Mouse (Mus musculus) embryonic facial prominence, embryonic 15.5 days (tissue): ENCODE results near the gene Itga10. TPM values are rescaled to one million over a fixed set of nuclear protein-coding genes. Genes with fewer than 3 reads are reported as not detected.
A peak's percentile ranks its signal among the peaks of the same experiment; 100 is the strongest.

Experiments
- ATAC-seq: fragments of 200-750 bp; cut with Nextera tagmentation; 2 replicates; pipeline ENCODE4 v1.8.0; 2017; ENCODE audit warnings: low read depth, moderate TSS enrichment; ENCODE audit not compliant: insufficient number of reproducible peaks, low FRiP score, low TSS enrichment
- H3K27ac ChIP-seq: fragments of 300-500 bp; sonication (generic); replicated peaks from 2 replicates; pipeline ENCODE4 v1.5.1; 2015; ENCODE audit warnings: mild to moderate bottlenecking, inconsistent platforms
- H3K27me3 ChIP-seq: fragments of 300-500 bp; sonication (generic); 2 replicates; pipeline ENCODE4 v1.6.1; 2015; ENCODE audit warnings: inconsistent platforms
- H3K36me3 ChIP-seq: fragments of 300-500 bp; sonication (generic); 2 replicates; pipeline ENCODE4 v1.6.1; 2015; ENCODE audit warnings: mild to moderate bottlenecking, inconsistent platforms
- H3K4me1 ChIP-seq: fragments of 300-500 bp; sonication (generic); 2 replicates; pipeline ENCODE4 v1.6.1; 2015; ENCODE audit warnings: inconsistent platforms
- H3K4me2 ChIP-seq: fragments of 300-500 bp; sonication (generic); replicated peaks from 2 replicates; pipeline ENCODE4 v1.6.1; 2015; ENCODE audit warnings: mild to moderate bottlenecking, inconsistent platforms
- H3K4me3 ChIP-seq: fragments of 300-500 bp; sonication (generic); replicated peaks from 2 replicates; pipeline ENCODE4 v1.5.1; 2015; ENCODE audit warnings: mild to moderate bottlenecking, inconsistent platforms
- H3K9ac ChIP-seq: fragments of 300-500 bp; sonication (generic); 2 replicates; pipeline ENCODE4 v1.6.1; 2015; ENCODE audit warnings: inconsistent platforms
- H3K9me3 ChIP-seq: fragments of 300-500 bp; sonication (generic); replicated peaks from 2 replicates; pipeline ENCODE4 v1.6.1; 2016; ENCODE audit warnings: inconsistent platforms
- WGBS: fragments of 180-500 bp; shearing (Covaris S2); methylation state at CpG from one replicate; pipeline ENCODE4 v1.1.7; 2015; 5-methylcytosine and 5-hydroxymethylcytosine counted together
- polyA plus RNA-seq: library from polyadenylated mRNA; unstranded; fragments of >200 nt; fragmentation: Nextera tagmentation; extraction: Ambion mirVana; gene quantifications from 2 replicates; pipeline ENCODE4 v1.2.1, GENCODE M21; 2015

Gene Itga10
- 6.3 and 6.9 TPM in 2 replicates for polyA plus RNA-seq

DNA sequence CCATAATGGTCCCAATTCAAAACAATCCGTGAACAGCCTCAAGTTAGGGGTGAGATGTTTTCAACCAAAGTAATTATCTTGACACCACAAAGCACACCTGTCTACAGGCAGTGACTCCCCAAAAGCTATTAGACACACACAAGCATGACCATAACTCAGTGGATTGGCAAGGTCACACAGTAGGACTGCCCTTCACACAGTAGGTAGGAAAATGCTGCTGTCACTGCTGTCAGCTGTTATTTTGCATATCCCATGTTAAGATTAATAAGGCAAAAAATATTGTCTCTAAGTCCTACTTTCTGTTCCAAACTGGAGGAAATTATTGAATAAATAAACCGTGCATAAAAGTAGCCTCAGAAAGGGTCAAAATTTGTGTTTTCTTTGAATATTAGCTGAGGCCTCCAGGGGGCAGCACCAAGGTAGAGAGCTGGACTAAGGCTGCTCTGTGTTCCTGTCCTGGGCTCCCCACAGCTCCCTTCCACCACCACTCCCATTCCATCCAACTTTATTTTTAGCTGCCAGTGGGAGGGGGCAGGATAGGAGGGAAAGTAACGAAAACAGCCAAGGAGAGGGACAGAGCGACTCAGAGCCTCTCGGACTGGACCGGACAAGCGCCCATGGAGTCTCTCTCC, at the start of gene Itga10:
TSS of gene Itga10 (plus strand) at position 567 of the 632 bp plus-strand sequence.
- peak within 1 kb of the TSS; percentile 3; the same call in 1 of the 2 replicates for H3K27ac ChIP-seq
- H3K9ac ChIP-seq: no peak within 1 kb of the TSS
- H3K27me3 ChIP-seq: no peaks in the 10 kb centered on the region
- peak; percentile 81 for ATAC-seq
- no peaks in the 10 kb centered on the region for H3K4me1 ChIP-seq
- peaks cover 29% of the 10 kb centered on the region for H3K36me3 ChIP-seq
- 59% methylated on average over 7 of the region's 7 CpGs for WGBS
- H3K9me3 ChIP-seq: no peaks in the 10 kb centered on the region
- peak within 1 kb of the TSS; percentile 10; the same call in 1 of the 2 replicates for H3K4me3 ChIP-seq
- H3K4me2 ChIP-seq: no peak within 1 kb of the TSS

DNA sequence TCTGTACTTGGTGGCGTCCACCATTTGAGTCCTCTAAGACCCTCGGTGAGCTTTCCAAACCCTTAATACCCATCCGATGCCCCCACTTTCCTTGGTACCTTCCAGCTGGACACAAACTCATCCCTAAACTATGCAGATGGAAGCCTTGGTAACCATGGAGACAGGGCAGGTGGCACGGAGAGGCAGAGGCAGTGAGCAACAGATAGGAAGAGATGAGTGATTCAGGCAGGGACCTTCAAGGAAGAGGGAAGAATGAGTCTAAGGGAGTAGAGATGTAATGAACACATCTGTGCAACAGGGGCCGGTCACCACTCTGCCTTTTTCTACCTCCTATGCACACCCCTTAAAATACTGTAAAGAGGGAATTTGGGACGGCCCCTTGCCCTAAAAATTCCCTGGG, 49.7 kb upstream of the Itga10 start:
- H3K27ac ChIP-seq: no peak overlapping the region
- peaks cover 12% of the 10 kb centered on the region for H3K27me3 ChIP-seq
- ATAC-seq: no peak
- H3K4me3 ChIP-seq: no peak overlapping the region; the same call in 1 of the 2 replicates
- H3K4me1 ChIP-seq: peaks cover 48% of the 10 kb centered on the region
- H3K9me3 ChIP-seq: no peaks in the 10 kb centered on the region
- 23% methylated on average over 6 of the region's 6 CpGs for WGBS
- H3K36me3 ChIP-seq: no peaks in the 10 kb centered on the region
- no peak overlapping the region for H3K9ac ChIP-seq
- H3K4me2 ChIP-seq: peak overlapping the region; percentile 92; the same call in 1 of the 2 replicates

DNA sequence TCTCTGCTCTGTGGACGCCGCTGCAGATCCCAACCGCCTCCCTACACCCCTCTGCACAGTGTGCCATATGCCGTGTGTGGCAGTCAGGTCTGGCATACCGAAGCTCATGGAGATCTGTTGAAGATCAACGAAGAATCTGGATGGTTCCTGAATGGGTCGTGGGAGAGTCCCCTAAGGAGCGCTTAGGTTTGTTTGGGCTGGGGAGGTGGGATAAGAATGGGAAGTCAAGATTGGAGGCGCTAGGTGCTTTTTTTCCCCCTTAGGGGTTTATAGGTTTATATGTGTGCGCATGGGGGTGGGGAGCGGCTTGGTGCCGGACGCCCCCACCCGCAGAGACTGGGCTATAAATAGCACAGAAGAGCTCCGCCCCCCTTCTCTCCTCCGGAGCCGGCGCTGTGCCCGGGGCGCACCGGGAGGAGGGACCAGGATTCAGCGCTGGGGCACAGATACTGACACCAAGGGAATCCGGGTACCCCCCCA, 49.1 kb upstream of the Itga10 start, which contains the start of gene Ankrd34a:
TSS of gene Ankrd34a (plus strand) at position 409 of the 480 bp plus-strand sequence.
- Histone ChIP-seq H3K27ac (peak within 1 kb of the TSS; percentile 58), H3K4me1 (peaks cover 49% of the 10 kb centered on the region)
- WGBS: 2% methylated on average over 17 of the region's 23 CpGs

DNA sequence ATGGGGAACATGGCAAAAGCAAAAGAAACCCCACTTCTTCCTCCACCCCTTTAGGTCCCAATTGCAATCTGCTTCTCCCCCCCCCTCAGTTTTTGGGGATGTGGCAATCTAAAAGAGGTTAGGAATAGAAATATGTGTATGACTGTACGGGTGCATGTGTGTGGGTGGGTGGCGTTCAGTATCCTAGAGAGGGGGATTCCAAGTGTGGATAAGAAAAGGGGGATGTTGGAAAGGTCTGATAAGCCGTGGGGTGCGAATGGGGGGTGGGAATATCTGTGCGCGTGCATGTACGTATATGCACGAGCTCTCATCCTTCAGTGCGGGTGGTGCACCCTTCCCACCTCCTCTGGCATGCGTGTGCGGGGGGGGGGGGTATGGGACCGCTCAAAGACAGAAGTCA, 48.5 kb upstream of the Itga10 start:
- H3K27ac ChIP-seq: peak overlapping the region; percentile 58; the same call in 1 of the 2 replicates
- H3K4me2 ChIP-seq: peak overlapping the region; percentile 92
- no peaks in the 10 kb centered on the region for H3K36me3 ChIP-seq
- H3K9me3 ChIP-seq: no peaks in the 10 kb centered on the region
- peaks cover 49% of the 10 kb centered on the region for H3K4me1 ChIP-seq
- WGBS: 1% methylated on average over 10 of the region's 12 CpGs
- peak overlapping the region; percentile 35 for H3K9ac ChIP-seq
- ATAC-seq: no peak
- peak overlapping the region; percentile 48 for H3K4me3 ChIP-seq
- H3K27me3 ChIP-seq: peaks cover 12% of the 10 kb centered on the region

More for the DNA sequence above, 49.1 kb upstream of the Itga10 start, which contains the start of gene Ankrd34a:
- peak within 1 kb of the TSS; percentile 92 for H3K4me2 ChIP-seq
- no peaks in the 10 kb centered on the region for H3K9me3 ChIP-seq
- no peak for ATAC-seq
- no peaks in the 10 kb centered on the region for H3K36me3 ChIP-seq
- H3K4me3 ChIP-seq: peak within 1 kb of the TSS; percentile 48
- peaks cover 12% of the 10 kb centered on the region for H3K27me3 ChIP-seq
- H3K9ac ChIP-seq: peak within 1 kb of the TSS; percentile 35

DNA sequence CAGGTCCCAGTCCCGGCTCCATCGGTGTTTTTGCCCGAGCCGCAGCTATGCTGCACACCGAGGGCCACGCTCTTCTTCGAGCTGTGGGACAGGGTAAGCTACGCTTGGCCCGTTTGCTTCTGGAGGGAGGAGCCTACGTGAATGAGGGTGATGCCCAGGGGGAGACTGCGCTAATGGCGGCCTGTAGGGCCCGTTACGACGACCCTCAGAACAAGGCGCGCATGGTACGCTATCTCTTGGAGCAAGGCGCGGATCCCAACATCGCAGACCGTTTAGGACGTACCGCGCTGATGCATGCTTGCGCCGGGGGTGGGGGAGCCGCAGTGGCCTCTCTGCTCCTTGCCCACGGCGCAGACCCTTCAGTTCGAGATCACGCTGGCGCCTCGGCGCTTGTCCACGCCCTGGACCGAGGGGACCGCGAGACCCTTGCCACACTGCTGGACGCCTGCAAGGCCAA, 47.9 kb upstream of the Itga10 start:
- H3K4me1 ChIP-seq: peaks cover 49% of the 10 kb centered on the region
- H3K36me3 ChIP-seq: no peaks in the 10 kb centered on the region
- peaks cover 12% of the 10 kb centered on the region for H3K27me3 ChIP-seq
- ATAC-seq: no peak
- peak overlapping the region; percentile 48 for H3K4me3 ChIP-seq
- no peaks in the 10 kb centered on the region for H3K9me3 ChIP-seq
- peak overlapping the region; percentile 35 for H3K9ac ChIP-seq
- under 1% methylated on average over 40 of the region's 40 CpGs for WGBS
- peak overlapping the region; percentile 92 for H3K4me2 ChIP-seq
- H3K27ac ChIP-seq: peak overlapping the region; percentile 58

DNA sequence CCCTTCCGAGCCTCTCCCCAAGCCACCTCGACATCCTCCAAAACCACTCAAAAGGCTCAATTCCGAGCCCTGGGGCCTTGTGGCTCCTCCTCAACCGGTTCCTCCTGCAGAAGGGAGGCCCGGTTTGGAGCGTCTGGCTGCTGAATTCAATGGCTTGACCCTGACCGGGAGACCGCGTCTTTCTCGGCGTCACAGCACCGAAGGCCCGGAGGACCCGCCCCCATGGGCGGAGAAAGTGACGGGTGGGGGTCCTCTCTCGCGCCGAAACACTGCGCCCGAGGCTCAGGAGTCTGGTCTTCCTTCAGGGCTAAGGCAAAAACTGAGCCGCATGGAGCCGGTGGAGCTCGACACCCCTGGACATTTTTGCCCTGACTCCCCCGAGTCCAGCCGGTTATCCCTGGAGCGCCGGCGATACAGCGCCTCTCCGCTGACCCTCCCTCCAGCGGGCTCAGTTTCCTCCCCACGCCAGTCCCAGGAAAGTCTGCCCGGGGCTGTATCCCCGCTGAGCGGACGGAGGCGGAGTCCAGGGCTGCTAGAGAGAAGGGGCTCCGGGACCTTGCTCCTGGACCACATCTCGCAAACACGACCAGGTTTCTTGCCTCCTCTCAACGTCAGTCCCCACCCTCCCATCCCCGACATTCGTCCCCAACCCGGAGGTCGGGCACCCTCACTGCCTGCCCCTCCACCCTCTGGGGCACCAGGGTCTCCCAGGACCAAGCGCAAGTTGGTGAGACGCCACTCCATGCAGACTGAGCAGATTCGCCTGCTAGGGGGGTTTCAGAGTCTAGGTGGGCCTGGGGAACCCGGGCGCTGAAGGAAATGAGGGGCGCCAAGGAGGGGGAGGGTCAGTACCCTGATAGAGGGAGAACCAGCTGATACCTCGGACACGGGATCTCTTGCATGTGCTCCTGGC, 47.0 kb upstream of the Itga10 start:
- WGBS: 1% methylated on average over 52 of the region's 54 CpGs
- H3K4me2 ChIP-seq: peak overlapping the region; percentile 92
- H3K27me3 ChIP-seq: peaks cover 12% of the 10 kb centered on the region
- H3K4me1 ChIP-seq: peaks cover 54% of the 10 kb centered on the region
- H3K36me3 ChIP-seq: no peaks in the 10 kb centered on the region
- no peak for ATAC-seq
- peak overlapping the region; percentile 48 for H3K4me3 ChIP-seq
- peak overlapping the region; percentile 35 for H3K9ac ChIP-seq
- H3K27ac ChIP-seq: peak overlapping the region; percentile 58
- H3K9me3 ChIP-seq: no peaks in the 10 kb centered on the region

DNA sequence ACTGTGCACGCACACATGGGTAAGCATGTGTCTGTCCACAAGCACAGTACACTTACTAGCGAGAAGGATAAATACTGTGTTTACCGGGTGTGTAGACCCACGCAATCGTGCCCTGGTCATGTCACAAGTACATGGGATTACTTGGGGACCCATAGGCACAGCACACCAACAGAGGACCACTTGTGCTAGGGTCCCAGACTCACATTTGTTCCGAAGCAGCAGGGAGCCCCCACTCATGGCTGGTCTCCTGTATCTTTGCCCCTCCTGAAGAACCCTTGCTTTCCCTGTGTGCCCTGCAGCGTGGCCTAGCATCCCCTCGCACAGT, 46.4 kb upstream of the Itga10 start:
- 0 out of 2 replicates have a peak, but pooled peaks cover 3% of the 10 kb centered on the region for H3K36me3 ChIP-seq

DNA sequence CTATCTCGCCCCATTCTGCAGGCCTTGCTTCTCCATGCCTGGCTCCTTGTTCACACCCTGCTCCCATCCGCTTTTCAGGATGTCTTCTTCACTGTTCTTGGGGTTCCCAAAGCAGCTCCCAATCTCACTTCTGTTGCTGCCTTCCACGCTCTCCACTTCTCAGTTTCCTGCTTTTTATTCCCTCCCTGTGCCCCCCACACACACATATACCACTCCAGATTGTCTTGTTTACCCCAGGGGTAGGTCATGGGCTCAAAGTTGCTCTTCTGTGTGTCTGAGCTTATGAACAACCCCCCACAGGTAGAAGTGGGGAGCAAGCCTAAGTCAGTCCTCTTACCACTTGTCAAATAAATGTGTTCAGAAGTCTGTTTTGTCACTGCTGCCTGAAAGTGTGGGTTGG, 46.0 kb upstream of the Itga10 start:
- no peak overlapping the region for H3K4me3 ChIP-seq
- no peaks in the 10 kb centered on the region for H3K9me3 ChIP-seq
- WGBS: 78% methylated on average over 3 of the region's 3 CpGs
- peaks cover 12% of the 10 kb centered on the region for H3K27me3 ChIP-seq
- H3K27ac ChIP-seq: no peak overlapping the region
- H3K4me1 ChIP-seq: peaks cover 64% of the 10 kb centered on the region
- ATAC-seq: no peak
- H3K4me2 ChIP-seq: 0 out of 2 replicates have a peak overlapping the region, but pooled peaks have one; percentile 92
- no peak overlapping the region for H3K9ac ChIP-seq
- H3K36me3 ChIP-seq: 0 out of 2 replicates have a peak, but pooled peaks cover 4% of the 10 kb centered on the region

More for the DNA sequence above, 46.4 kb upstream of the Itga10 start:
- H3K27ac ChIP-seq: no peak overlapping the region
- WGBS: 58% methylated on average over 8 of the region's 8 CpGs
- H3K27me3 ChIP-seq: peaks cover 12% of the 10 kb centered on the region
- peak overlapping the region; percentile 92 for H3K4me2 ChIP-seq
- peaks cover 60% of the 10 kb centered on the region for H3K4me1 ChIP-seq
- H3K9me3 ChIP-seq: no peaks in the 10 kb centered on the region
- ATAC-seq: no peak
- H3K4me3 ChIP-seq: peak overlapping the region; percentile 48; the same call in 1 of the 2 replicates
- H3K9ac ChIP-seq: no peak overlapping the region

DNA sequence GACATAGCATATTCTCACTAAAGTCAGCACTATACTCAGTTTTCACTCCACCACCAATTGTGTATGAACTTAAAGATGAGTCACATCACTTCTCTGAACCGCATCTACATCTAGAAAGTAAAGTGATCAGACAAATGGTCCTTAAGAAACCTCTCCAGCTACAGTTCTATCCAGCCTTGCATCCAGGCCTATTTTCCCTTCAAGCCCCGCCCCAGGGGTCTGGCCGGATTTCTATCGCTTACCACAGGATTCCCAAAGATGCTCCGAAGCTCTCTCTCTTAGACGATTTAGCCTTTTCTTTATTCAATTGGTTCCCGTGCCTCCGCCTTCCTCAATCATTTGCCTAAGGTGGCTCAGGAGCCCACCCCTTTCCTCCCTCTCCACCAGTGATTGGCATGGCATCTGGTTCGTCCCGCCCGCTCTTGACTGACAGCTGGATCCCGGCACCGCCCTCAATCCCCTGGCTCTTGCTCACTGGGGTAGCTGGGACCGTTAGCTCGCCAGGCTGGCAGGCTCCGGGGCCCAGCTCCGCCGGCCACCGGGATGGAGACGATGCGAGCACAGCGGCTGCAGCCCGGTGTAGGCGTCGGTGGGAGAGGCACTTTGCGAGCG, 44.6 kb upstream of the Itga10 start, which contains the start of gene Lix1l:
TSS of gene Lix1l (plus strand) at position 511 of the 612 bp plus-strand sequence.
- Histone ChIP-seq H3K27me3 (peaks cover 8% of the 10 kb centered on the region), H3K27ac (peak within 1 kb of the TSS; percentile 97), H3K4me3 (peak within 1 kb of the TSS; percentile 75), H3K4me1 (peaks cover 66% of the 10 kb centered on the region), H3K9ac (peak within 1 kb of the TSS; percentile 70), H3K9me3 (no peaks in the 10 kb centered on the region), H3K4me2 (peak within 1 kb of the TSS; percentile 55), H3K36me3 (0 out of 2 replicates have a peak, but pooled peaks cover 4% of the 10 kb centered on the region)
- peak; percentile 95 for ATAC-seq
- under 1% methylated on average over 27 of the region's 27 CpGs for WGBS

DNA sequence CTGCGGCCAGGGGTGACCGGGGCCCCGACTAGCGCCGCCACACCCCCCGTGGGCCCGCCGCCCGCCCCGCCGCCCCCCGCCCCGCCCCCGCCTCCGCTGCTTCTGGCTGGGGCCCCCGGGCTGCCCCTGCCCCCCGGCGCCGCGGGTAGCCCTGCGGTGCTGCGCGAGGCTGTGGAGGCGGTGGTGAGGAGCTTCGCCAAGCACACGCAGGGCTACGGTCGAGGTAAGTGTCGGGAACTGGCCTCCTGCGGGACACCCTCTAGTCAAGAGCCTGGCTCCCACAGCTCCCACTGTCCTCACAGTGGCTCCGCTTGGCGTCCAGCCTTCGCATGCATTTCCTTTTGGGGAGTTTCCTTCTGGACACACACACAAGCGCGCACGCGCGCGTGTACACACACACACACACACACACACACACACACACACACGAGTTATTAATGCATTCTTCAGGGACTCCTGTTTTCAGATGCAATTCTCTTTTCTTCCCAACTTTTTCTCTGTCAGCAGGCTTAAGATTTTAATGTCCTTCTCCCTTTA, 44.1 kb upstream of the Itga10 start:
- ATAC-seq: peak; percentile 69
- Histone ChIP-seq H3K4me1 (peaks cover 60% of the 10 kb centered on the region), H3K9ac (peak overlapping the region; percentile 70)

More for the DNA sequence above, 44.1 kb upstream of the Itga10 start:
- peaks cover 7% of the 10 kb centered on the region for H3K27me3 ChIP-seq
- H3K4me3 ChIP-seq: peak overlapping the region; percentile 75
- peak overlapping the region; percentile 97 for H3K27ac ChIP-seq
- H3K36me3 ChIP-seq: 0 out of 2 replicates have a peak, but pooled peaks cover 4% of the 10 kb centered on the region
- no peaks in the 10 kb centered on the region for H3K9me3 ChIP-seq
- peak overlapping the region; percentile 55 for H3K4me2 ChIP-seq
- under 1% methylated on average over 35 of the region's 40 CpGs for WGBS
